Mouse (Mus musculus): Measurements from ENCODE around the gene Il11.

Il11 gene

GRCm38 (mm10) chr7:4743354-4743753 is 39.3 kb downstream of the Il11 start:
- intact Hi-C loops (cut with DNase I) = loop anchor here (5.0 kb wide), 1 partner anchor 44 kb away; the partner anchor contains the start of gene Tmem238

GRCm38 (mm10) chr7:4742482-4742819 is 40.2 kb downstream of the Il11 start:
- intact Hi-C loops (cut with DNase I) = loop anchor here (5.0 kb wide), 1 partner anchor 45 kb away; the partner anchor contains the start of gene Tmem238

GRCm38 (mm10) chr7:4741672-4742481 is 40.8 kb downstream of the Il11 start:
- intact Hi-C loops (cut with DNase I) = loop anchor here (5.0 kb wide), 1 partner anchor 45 kb away; the partner anchor contains the start of gene Tmem238

DNA sequence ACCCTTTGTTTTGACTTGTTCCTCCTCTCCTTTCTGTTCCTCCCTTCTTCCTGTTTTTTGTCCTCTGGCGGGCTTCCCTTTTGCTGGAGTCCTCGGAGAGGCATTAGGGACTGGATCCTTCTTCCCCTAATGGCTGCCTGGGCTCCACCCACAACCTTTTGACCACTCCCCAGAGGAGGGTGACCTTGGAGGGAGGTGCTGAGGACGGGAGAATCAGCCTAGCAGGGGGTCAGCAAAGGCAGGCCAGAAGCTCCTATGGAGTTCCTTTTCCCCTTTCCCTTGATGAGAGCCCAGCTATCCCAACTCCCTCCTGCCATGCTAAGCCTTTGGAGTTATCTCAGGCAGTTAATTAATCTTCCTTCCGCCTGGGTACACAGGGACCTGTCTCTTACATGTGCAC is 41.5 kb downstream of the Il11 start:
- intact Hi-C loops (cut with DNase I) = loop anchor here (5.0 kb wide), 1 partner anchor 46 kb away; the partner anchor contains the start of gene Tmem238

DNA sequence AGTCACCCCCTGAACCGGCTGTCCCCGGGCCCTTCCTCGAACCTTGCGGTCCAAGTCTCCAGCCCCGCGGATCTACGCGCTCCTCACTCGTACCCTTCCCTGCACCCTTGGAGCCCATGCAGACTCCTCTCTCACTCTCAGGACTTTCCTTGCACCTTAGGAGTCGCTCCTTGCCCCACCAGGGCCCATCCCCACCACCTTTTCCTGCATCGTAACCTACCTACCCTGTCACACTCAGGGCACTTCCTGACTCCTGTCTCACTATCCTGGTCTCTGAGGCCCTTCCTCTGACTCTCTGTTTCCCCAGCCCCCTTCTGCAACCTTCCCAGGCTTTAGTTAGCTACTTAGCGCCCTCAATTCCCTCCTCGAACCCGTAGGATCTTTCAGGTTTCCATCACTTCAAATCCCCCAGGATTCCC is 42.3 kb downstream of the Il11 start:
- intact Hi-C loops (cut with DNase I) = loop anchor here (5.0 kb wide), 1 partner anchor 47 kb away; the partner anchor contains the start of gene Tmem238

DNA sequence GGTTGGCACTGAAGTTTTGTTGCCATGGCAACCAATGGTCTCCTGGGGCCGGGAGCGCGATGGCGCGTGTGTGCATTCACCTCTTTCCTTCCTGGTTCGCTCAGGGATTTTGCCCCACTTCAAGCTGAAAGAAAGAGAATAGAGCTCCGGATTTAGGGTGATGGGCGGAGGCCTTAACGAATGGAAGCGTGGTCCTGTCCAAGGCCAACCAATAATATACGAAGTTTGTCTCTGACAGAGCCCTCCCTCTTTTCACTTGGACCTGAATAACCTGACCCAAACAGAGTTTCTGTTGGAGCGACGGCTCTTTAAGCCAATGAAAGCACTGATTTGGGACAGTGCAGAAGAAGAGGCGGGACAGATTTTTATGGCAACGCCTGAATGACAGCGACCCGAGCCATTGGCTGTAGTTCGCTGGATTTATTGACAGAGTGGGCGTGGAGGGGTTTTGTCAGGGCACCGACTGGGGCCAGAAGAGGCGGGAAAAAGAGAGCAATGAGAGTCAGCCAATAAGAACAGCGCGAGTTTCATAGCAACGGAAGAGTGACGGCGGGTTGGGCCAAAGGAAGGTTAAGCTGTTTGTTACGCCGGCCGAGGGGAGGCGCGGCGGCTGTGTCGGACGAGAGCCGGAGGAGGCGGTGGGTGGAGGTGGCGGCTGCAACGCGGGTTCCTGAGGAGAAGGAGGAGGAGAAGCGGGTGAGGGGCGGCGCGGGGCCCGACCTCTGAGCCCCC is 42.9 kb downstream of the Il11 start, which contains the start of gene Kmt5c:
TSS of gene Kmt5c (plus strand) at position 572 of the 732 bp plus-strand sequence.
- intact Hi-C loops (cut with DNase I) = loop anchor here (5.0 kb wide), 1 partner anchor 48 kb away; the partner anchor contains the start of gene Tmem238

DNA sequence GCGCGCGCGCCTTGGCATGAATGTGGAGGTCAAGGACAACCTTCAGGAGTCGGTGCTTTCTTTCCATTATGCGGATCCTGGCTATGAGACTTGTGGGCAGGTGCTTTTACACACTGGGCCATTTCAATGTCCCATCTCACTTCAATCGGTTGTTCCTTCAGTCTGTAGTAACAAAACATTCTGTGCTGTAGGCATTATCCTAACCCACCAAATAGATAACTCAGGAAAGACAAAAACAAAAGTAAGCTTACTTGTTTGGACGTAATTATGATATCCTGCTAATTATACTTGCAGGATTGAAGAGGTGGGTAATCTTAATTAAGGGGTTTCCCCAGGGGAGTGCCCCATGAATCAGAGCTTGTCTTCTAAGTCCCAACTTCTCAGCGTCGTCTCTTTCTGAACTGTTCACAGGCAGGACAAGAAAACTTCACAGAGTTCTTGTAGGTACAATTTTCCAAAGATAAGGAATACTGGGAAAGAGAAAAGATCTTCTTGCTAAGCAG is 43.6 kb downstream of the Il11 start:
- intact Hi-C loops (cut with DNase I) = no loop called here

DNA sequence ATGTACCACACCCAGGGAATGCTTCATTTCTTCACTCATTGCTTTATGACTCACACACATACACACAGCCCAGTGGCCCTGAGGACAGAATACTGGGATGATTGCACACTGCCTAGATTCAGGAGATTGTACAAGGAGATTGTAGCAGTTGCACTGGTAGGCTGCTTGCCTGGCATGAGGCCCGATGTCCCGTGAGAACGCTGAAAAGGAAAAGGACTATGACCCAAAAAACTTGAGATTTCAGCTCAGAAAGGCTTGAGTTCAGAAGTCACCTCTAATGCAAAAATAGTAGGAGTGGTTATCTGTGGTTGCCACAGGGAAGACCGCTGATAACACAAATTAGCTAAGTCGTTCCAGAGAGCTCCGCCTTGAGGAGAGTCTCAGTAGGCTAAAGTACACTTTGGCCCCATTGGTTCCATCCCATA is 49.7 kb downstream of the Il11 start:
- intact Hi-C loops (cut with DNase I) = no loop called here

- intact Hi-C loops (cut with DNase I) = no loop called here
These were observed 51.6 kb downstream of the Il11 start for GRCm38 (mm10) chr7:4731090-4731489.

- intact Hi-C loops (cut with DNase I) = no loop called here
These were observed 57.5 kb downstream of the Il11 start, which contains the start of gene Tmem150b for GRCm38 (mm10) chr7:4725169-4725568. Tmem150b (minus strand) TSS chr7:4725249.

DNA sequence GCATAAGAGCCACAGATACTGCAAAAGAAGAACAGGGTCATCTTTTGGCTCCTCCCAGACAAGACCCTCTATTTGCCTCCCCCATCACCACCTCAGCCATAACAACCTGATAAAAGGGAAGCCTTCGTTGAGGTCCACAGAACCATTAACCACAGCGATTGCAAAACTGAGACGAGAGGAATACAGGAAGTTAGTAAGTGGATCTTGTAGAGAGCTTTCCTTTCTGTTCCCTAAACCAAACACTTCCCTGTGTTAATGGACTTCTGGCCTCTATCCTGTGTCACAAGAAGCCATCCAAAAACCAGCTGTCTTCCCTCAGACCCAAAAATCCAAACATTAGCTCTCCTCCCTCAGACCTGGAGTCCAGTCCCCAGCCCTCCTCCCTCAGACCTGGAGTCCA is 58.3 kb downstream of the Il11 start:
- intact Hi-C loops (cut with DNase I) = no loop called here

DNA sequence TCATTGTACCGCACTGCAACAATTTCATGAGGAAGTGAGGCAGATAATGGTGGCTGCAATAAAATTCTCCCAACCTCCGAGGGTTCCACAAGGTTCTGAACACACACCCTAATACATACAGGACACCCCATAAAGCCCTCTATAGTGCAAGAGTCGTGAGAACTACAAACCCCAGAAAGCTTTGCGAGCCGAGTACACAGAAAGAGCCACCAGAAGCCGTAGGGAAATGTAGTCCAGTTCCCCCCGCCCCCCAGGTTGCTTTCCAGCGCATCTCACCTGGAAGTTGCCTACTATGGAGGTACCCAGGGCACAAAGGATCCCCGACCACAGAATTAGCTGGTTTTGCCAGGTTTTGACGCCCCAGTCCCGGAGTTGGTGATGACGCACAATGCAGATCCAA is 59.2 kb downstream of the Il11 start:
- intact Hi-C loops (cut with DNase I) = no loop called here
